Comparison of ENCODE assay signal across 7 mouse cellular contexts in the genomic region with DNA sequence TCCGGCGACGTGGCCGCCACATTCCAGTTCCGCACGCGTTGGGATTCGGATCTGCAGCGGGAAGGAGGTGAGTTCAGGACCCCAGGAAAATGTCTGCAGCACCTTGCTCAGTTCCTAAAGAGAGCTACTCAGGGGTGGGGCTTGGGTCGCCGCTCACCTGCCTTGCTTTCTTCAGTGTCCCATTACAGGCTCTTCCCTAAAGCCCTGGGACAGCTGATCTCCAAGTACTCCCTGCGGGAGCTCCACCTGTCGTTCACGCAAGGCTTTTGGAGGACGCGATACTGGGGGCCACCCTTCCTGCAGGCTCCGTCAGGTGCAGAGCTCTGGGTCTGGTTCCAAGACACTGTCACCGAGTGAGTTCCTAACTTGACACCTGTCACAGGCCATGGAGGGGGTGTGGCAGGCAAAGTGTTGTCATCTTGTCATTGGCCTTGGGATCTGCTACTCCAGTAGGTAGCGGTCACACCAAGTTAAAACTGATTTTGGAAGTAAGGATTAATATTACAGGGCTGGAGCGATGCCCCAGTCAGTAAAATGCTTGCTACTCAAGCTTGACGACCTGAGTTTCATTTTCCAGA. TPM values are rescaled to one million over a fixed set of nuclear protein-coding genes. Genes with fewer than 3 reads are reported as not detected.
A peak's percentile ranks its signal among the peaks of the same experiment; 100 is the strongest.
DNase-seq lines count a peak whose midpoint lies in the region; ATAC-seq and TF ChIP-seq lines count a peak whose summit lies in the region.

No protein-coding gene starts in this region.

- no peak for TF ChIP-seq CTCF in lung, adult 2 months (IDR thresholded peaks at IDR 0.05; ENCODE audit: insufficient read depth, low read length)
- TF ChIP-seq CTCF in midbrain, postnatal 0 days (IDR thresholded peaks at IDR 0.05): peak; percentile 17; the same call in 1 of the 2 replicates

- no peaks in the 10 kb centered on the region for H3K27me3 ChIP-seq in embryonic facial prominence, embryonic 12.5 days
- no peaks in the 10 kb centered on the region for H3K27me3 ChIP-seq in hindbrain, embryonic 16.5 days (replicated peaks; ENCODE audit: control insufficient read depth, insufficient read depth, low read length)
- H3K27me3 ChIP-seq in midbrain, postnatal 0 days (ENCODE audit: insufficient read depth, low read length): no peaks in the 10 kb centered on the region

- no peaks in the 10 kb centered on the region for H3K9me3 ChIP-seq in embryonic facial prominence, embryonic 12.5 days
- H3K9me3 ChIP-seq in hindbrain, embryonic 16.5 days (ENCODE audit: control insufficient read depth, low read length): no peaks in the 10 kb centered on the region
- H3K9me3 ChIP-seq in midbrain, postnatal 0 days (ENCODE audit: low read length): no peaks in the 10 kb centered on the region

- H3K36me3 ChIP-seq in embryonic facial prominence, embryonic 12.5 days: peaks cover 28% of the 10 kb centered on the region
- peaks cover 18% of the 10 kb centered on the region; the same call in 1 of the 2 replicates for H3K36me3 ChIP-seq in hindbrain, embryonic 16.5 days (ENCODE audit: control insufficient read depth, insufficient read depth, low read length)
- H3K36me3 ChIP-seq in midbrain, postnatal 0 days (ENCODE audit: insufficient read depth, low read length): peaks cover 27% of the 10 kb centered on the region

- H3K4me2 ChIP-seq in embryonic facial prominence, embryonic 12.5 days (replicated peaks): peak overlapping the region; percentile 92
- peak overlapping the region; percentile 87 for H3K4me2 ChIP-seq in hindbrain, embryonic 16.5 days (ENCODE audit: low read length)
- peak overlapping the region; percentile 97 for H3K4me2 ChIP-seq in midbrain, postnatal 0 days (ENCODE audit: low read depth, low read length, poor library complexity, severe bottlenecking)

- DNase-seq in lung, adult 2 months: no peak
- DNase-seq in lung, postnatal 10 days: no peak
- no peak for DNase-seq in midbrain, postnatal 0 days (ENCODE audit: low spot score)
- no peak for DNase-seq in testis, postnatal 14 days (ENCODE audit: low spot score)
- no peak for DNase-seq in urinary bladder, postnatal 36 days (ENCODE audit: low spot score in 2 of 2)

- no peak for TF ChIP-seq POLR2A in lung, adult 2 months (IDR thresholded peaks at IDR 0.05; ENCODE audit: borderline replicate concordance, extremely low read depth, low read depth, low read length)

- no peak overlapping the region for H3K27ac ChIP-seq in embryonic facial prominence, embryonic 12.5 days
- H3K27ac ChIP-seq in hindbrain, embryonic 16.5 days (ENCODE audit: low read depth, low read length): 0 out of 2 replicates have a peak overlapping the region, but pooled peaks have one; percentile 55
- H3K27ac ChIP-seq in midbrain, postnatal 0 days (ENCODE audit: low read depth, low read length): peak overlapping the region; percentile 39; the same call in 1 of the 2 replicates

- peaks cover 3% of the 10 kb centered on the region for H3K4me1 ChIP-seq in lung, adult 2 months (ENCODE audit: control insufficient read depth, insufficient read depth, low read length)
- H3K4me1 ChIP-seq in embryonic facial prominence, embryonic 12.5 days: peaks cover 6% of the 10 kb centered on the region
- peaks cover 15% of the 10 kb centered on the region for H3K4me1 ChIP-seq in hindbrain, embryonic 16.5 days (ENCODE audit: control insufficient read depth, insufficient read depth, low read depth, low read length)
- peaks cover 7% of the 10 kb centered on the region; the same call in 1 of the 2 replicates for H3K4me1 ChIP-seq in midbrain, postnatal 0 days (ENCODE audit: insufficient read depth, low read length)

- H3K4me3 ChIP-seq in lung, adult 2 months (replicated peaks; ENCODE audit: extremely low read depth, low read depth, low read length): peak overlapping the region; percentile 86
- H3K4me3 ChIP-seq in embryonic facial prominence, embryonic 12.5 days: peak overlapping the region; percentile 73
- peak overlapping the region; percentile 68 for H3K4me3 ChIP-seq in hindbrain, embryonic 16.5 days (ENCODE audit: low read length)
- H3K4me3 ChIP-seq in midbrain, postnatal 0 days (ENCODE audit: low read depth, low read length): peak overlapping the region; percentile 82

- WGBS in lung, adult 2 months: 5% methylated on average over 21 of the region's 21 CpGs
- 7% methylated on average over 21 of the region's 21 CpGs for WGBS in embryonic facial prominence, embryonic 12.5 days
- 6% methylated on average over 21 of the region's 21 CpGs for WGBS in hindbrain, embryonic 16.5 days
- WGBS in midbrain, postnatal 0 days: 7% methylated on average over 21 of the region's 21 CpGs

- peak overlapping the region; percentile 61 for H3K9ac ChIP-seq in embryonic facial prominence, embryonic 12.5 days
- peak overlapping the region; percentile 87 for H3K9ac ChIP-seq in hindbrain, embryonic 16.5 days (ENCODE audit: low read depth, low read length)
- H3K9ac ChIP-seq in midbrain, postnatal 0 days (replicated peaks; ENCODE audit: low read length, poor library complexity, severe bottlenecking): peak overlapping the region; percentile 63

- ATAC-seq in embryonic facial prominence, embryonic 12.5 days (ENCODE audit: insufficient number of reproducible peaks, insufficient read depth, low FRiP score, low TSS enrichment): 0 out of 2 replicates have a peak, but pooled peaks have one; percentile 30
- peak; percentile 43 for ATAC-seq in hindbrain, embryonic 16.5 days
- 0 out of 2 replicates have a peak, but pooled peaks have one; percentile 17 for ATAC-seq in midbrain, postnatal 0 days (ENCODE audit: low FRiP score)

RNA-seq across cellular contexts. Expression of gene Pigt, which starts 0.5 kb away (rescaled TPM):
- polyA plus RNA-seq in lung, adult 2 months (2012; rRNA removed): 93.8 and 104 TPM in 2 replicates
- polyA plus RNA-seq in embryonic facial prominence, embryonic 12.5 days (2016; fragmentation: Nextera tagmentation; extraction: Ambion mirVana): 36.7 and 37.7 TPM in 2 replicates
- 97.7 and 101 TPM in 2 replicates for polyA plus RNA-seq in hindbrain, embryonic 16.5 days (2015; fragmentation: Nextera tagmentation; extraction: Ambion mirVana)
- 117 and 126 TPM in 2 replicates for total RNA-seq in midbrain, postnatal 0 days (2014; rRNA removed)
- polyA plus RNA-seq in midbrain, postnatal 0 days (2015; fragmentation: Nextera tagmentation; extraction: Ambion mirVana): 121 and 126 TPM in 2 replicates

RNA-seq across cellular contexts. Expression of gene Dbndd2, which starts 11.9 kb away (rescaled TPM):
- polyA plus RNA-seq in lung, adult 2 months (2012; rRNA removed): 52.6 and 72.9 TPM in 2 replicates
- 1.7 and 2.2 TPM in 2 replicates for polyA plus RNA-seq in embryonic facial prominence, embryonic 12.5 days (2016; fragmentation: Nextera tagmentation; extraction: Ambion mirVana)
- 23.8 and 27.3 TPM in 2 replicates for polyA plus RNA-seq in hindbrain, embryonic 16.5 days (2015; fragmentation: Nextera tagmentation; extraction: Ambion mirVana)
- 21.1 and 26.7 TPM in 2 replicates for total RNA-seq in midbrain, postnatal 0 days (2014; rRNA removed)
- polyA plus RNA-seq in midbrain, postnatal 0 days (2015; fragmentation: Nextera tagmentation; extraction: Ambion mirVana): 24.8 and 25.4 TPM in 2 replicates

RNA-seq across cellular contexts. Expression of gene Trp53tg5, which starts 24.3 kb away (rescaled TPM):
- polyA plus RNA-seq in lung, adult 2 months (2012; rRNA removed): not detected in 2 replicates
- not detected in 2 replicates for polyA plus RNA-seq in embryonic facial prominence, embryonic 12.5 days (2016; fragmentation: Nextera tagmentation; extraction: Ambion mirVana)
- polyA plus RNA-seq in hindbrain, embryonic 16.5 days (2015; fragmentation: Nextera tagmentation; extraction: Ambion mirVana): not detected in 2 replicates
- total RNA-seq in midbrain, postnatal 0 days (2014; rRNA removed): not detected in 2 replicates
- not detected in 2 replicates for polyA plus RNA-seq in midbrain, postnatal 0 days (2015; fragmentation: Nextera tagmentation; extraction: Ambion mirVana)

RNA-seq across cellular contexts. Expression of gene Gm20458, which starts 37.0 kb away (rescaled TPM):
- polyA plus RNA-seq in lung, adult 2 months (2012; rRNA removed): 47.7 and 52.2 TPM in 2 replicates
- 6.1 and 6.5 TPM in 2 replicates for polyA plus RNA-seq in embryonic facial prominence, embryonic 12.5 days (2016; fragmentation: Nextera tagmentation; extraction: Ambion mirVana)
- 4.1 and 12.3 TPM in 2 replicates for polyA plus RNA-seq in hindbrain, embryonic 16.5 days (2015; fragmentation: Nextera tagmentation; extraction: Ambion mirVana)
- total RNA-seq in midbrain, postnatal 0 days (2014; rRNA removed): 4.7 and 15.0 TPM in 2 replicates
- 6.9 and 7.2 TPM in 2 replicates for polyA plus RNA-seq in midbrain, postnatal 0 days (2015; fragmentation: Nextera tagmentation; extraction: Ambion mirVana)

RNA-seq across cellular contexts. Expression of gene Sys1, which starts 41.0 kb away (rescaled TPM):
- polyA plus RNA-seq in lung, adult 2 months (2012; rRNA removed): 89.8 and 133 TPM in 2 replicates
- 65.4 and 66.8 TPM in 2 replicates for polyA plus RNA-seq in embryonic facial prominence, embryonic 12.5 days (2016; fragmentation: Nextera tagmentation; extraction: Ambion mirVana)
- polyA plus RNA-seq in hindbrain, embryonic 16.5 days (2015; fragmentation: Nextera tagmentation; extraction: Ambion mirVana): 89.7 and 95.6 TPM in 2 replicates
- 194 and 206 TPM in 2 replicates for total RNA-seq in midbrain, postnatal 0 days (2014; rRNA removed)
- polyA plus RNA-seq in midbrain, postnatal 0 days (2015; fragmentation: Nextera tagmentation; extraction: Ambion mirVana): 103 and 108 TPM in 2 replicates
